In genomic region chr17:27626681-27627080, GRCm38 (mm10) we compare ENCODE assay signal across 13 mouse cellular contexts. TPM values are rescaled to one million over a fixed set of nuclear protein-coding genes. Genes with fewer than 3 reads are reported as not detected.
DNase-seq lines count a peak whose midpoint lies in the region; ATAC-seq and TF ChIP-seq lines count a peak whose summit lies in the region.
"Had no signal": no experiment of that assay in that cellular context is flagged by ENCODE, and none has a peak within 500 bp of the region (broad histone marks: within the 10 kb centered on the region; RNA-seq: fewer than 3 reads in every experiment).

No protein-coding gene starts in this region.

- TF ChIP-seq POLR2A in heart, adult 2 months (IDR thresholded peaks at IDR 0.05; ENCODE audit: insufficient read depth, low read depth, low read length) = no peak

- H3K36me3 ChIP-seq in heart, embryonic 15.5 days = peaks cover 18% of the 10 kb centered on the region
- H3K36me3 ChIP-seq in heart, adult 2 months (ENCODE audit: control insufficient read depth, insufficient read depth, low read length) = no peaks in the 10 kb centered on the region
- H3K36me3 ChIP-seq in hindbrain, embryonic 12.5 days = peaks cover 22% of the 10 kb centered on the region
- peaks cover 23% of the 10 kb centered on the region for H3K36me3 ChIP-seq in neural tube, embryonic 12.5 days

- DNase-seq in heart, adult 2 months = no peak
- peak; percentile 86 for DNase-seq in brain, adult 2 months (ENCODE audit: low read depth, low spot score)
- DNase-seq in adrenal gland, postnatal 25 days = no peak
- no peak for DNase-seq in thymus, postnatal 0 days (ENCODE audit: low spot score)
- no peak for DNase-seq in cerebellum, postnatal 4 days (ENCODE audit: low spot score in 2 of 2)

- H3K9me3 ChIP-seq in heart, embryonic 15.5 days (replicated peaks) = no peaks in the 10 kb centered on the region
- no peaks in the 10 kb centered on the region for H3K9me3 ChIP-seq in hindbrain, embryonic 12.5 days (replicated peaks)
- H3K9me3 ChIP-seq in neural tube, embryonic 12.5 days = no peaks in the 10 kb centered on the region
- H3K9me3 ChIP-seq: embryonic facial prominence, embryonic 12.5 days had no signal

- intact Hi-C loops in heart, adult 2 months (cut with DNase I) = no loop called here

- no peak for TF ChIP-seq CTCF in heart, adult 2 months (IDR thresholded peaks at IDR 0.05)

- no peak overlapping the region for H3K9ac ChIP-seq in heart, embryonic 15.5 days
- H3K9ac ChIP-seq in heart, adult 2 months (ENCODE audit: low read depth, low read length) = no peak overlapping the region
- no peak overlapping the region for H3K9ac ChIP-seq in hindbrain, embryonic 12.5 days
- no peak overlapping the region for H3K9ac ChIP-seq in neural tube, embryonic 12.5 days
- H3K9ac ChIP-seq: embryonic facial prominence, embryonic 12.5 days had no signal

- peak overlapping the region; percentile 54; the same call in 1 of the 2 replicates for H3K27ac ChIP-seq in heart, embryonic 15.5 days
- H3K27ac ChIP-seq in heart, adult 2 months = no peak overlapping the region
- peak overlapping the region; percentile 57; the same call in 1 of the 2 replicates for H3K27ac ChIP-seq in hindbrain, embryonic 12.5 days
- no peak overlapping the region for H3K27ac ChIP-seq in neural tube, embryonic 12.5 days
- H3K27ac ChIP-seq: embryonic facial prominence, embryonic 12.5 days; macrophage had no signal

- H3K79me2 ChIP-seq in heart, adult 2 months (replicated peaks; ENCODE audit: control insufficient read depth, insufficient read depth, low read length) = peaks cover 3% of the 10 kb centered on the region

- 28% methylated on average over 5 of the region's 5 CpGs for whole genome bisulfite sequencing in heart, embryonic 15.5 days
- WGBS in heart, adult 2 months = 43% methylated on average over 5 of the region's 5 CpGs
- 14% methylated on average over 5 of the region's 5 CpGs for WGBS in hindbrain, embryonic 12.5 days
- 17% methylated on average over 5 of the region's 5 CpGs for WGBS in neural tube, embryonic 12.5 days

- TF ChIP-seq EP300 in heart, adult 2 months (IDR thresholded peaks at IDR 0.05; ENCODE audit: insufficient read depth, low read depth, low read length) = no peak

- H3K27me3 ChIP-seq in heart, embryonic 15.5 days = no peaks in the 10 kb centered on the region
- H3K27me3 ChIP-seq in heart, adult 2 months (ENCODE audit: control insufficient read depth, insufficient read depth, low read length) = no peaks in the 10 kb centered on the region
- no peaks in the 10 kb centered on the region for H3K27me3 ChIP-seq in hindbrain, embryonic 12.5 days
- no peaks in the 10 kb centered on the region for H3K27me3 ChIP-seq in neural tube, embryonic 12.5 days (replicated peaks)
- H3K27me3 ChIP-seq: embryonic facial prominence, embryonic 12.5 days had no signal

- no peak overlapping the region for H3K4me2 ChIP-seq in heart, embryonic 15.5 days
- no peak overlapping the region for H3K4me2 ChIP-seq in hindbrain, embryonic 12.5 days (replicated peaks)
- 0 out of 2 replicates have a peak overlapping the region, but pooled peaks have one; percentile 14 for H3K4me2 ChIP-seq in neural tube, embryonic 12.5 days (replicated peaks)
- H3K4me2 ChIP-seq: embryonic facial prominence, embryonic 12.5 days had no signal

- no peak for ATAC-seq in heart, embryonic 15.5 days (replicated peaks; ENCODE audit: insufficient number of reproducible peaks, insufficient read depth, low FRiP score, low read depth)
- ATAC-seq in hindbrain, embryonic 12.5 days (ENCODE audit: low FRiP score) = peak; percentile 41
- no peak for ATAC-seq in neural tube, embryonic 12.5 days (ENCODE audit: low FRiP score, low read depth)

- H3K4me3 ChIP-seq in heart, embryonic 15.5 days = no peak overlapping the region
- H3K4me3 ChIP-seq in heart, adult 2 months = no peak overlapping the region
- H3K4me3 ChIP-seq in hindbrain, embryonic 12.5 days = no peak overlapping the region
- H3K4me3 ChIP-seq in neural tube, embryonic 12.5 days = no peak overlapping the region
- H3K4me3 ChIP-seq: embryonic facial prominence, embryonic 12.5 days had no signal

- peaks cover 19% of the 10 kb centered on the region for H3K4me1 ChIP-seq in heart, embryonic 15.5 days (replicated peaks)
- H3K4me1 ChIP-seq in heart, adult 2 months (ENCODE audit: control insufficient read depth, insufficient read depth, low read length) = peaks cover 3% of the 10 kb centered on the region
- H3K4me1 ChIP-seq in hindbrain, embryonic 12.5 days = peaks cover 12% of the 10 kb centered on the region
- peaks cover 12% of the 10 kb centered on the region; the same call in 1 of the 2 replicates for H3K4me1 ChIP-seq in neural tube, embryonic 12.5 days

RNA-seq across cellular contexts. Expression of gene Nudt3, which starts 3.4 kb away (rescaled TPM):
- 132 and 145 TPM in 2 replicates for polyA plus RNA-seq in heart, embryonic 15.5 days (2015; fragmentation: Nextera tagmentation; extraction: Ambion mirVana)
- 100 to 1,000 TPM; 330 to 346 TPM for total RNA-seq in heart, adult 2 months (2021)
- polyA plus RNA-seq in heart, adult 2 months (2012; rRNA removed) = 143 and 189 TPM in 2 replicates
- 199 and 204 TPM in 2 replicates for polyA plus RNA-seq in hindbrain, embryonic 12.5 days (2016; fragmentation: Nextera tagmentation; extraction: Ambion mirVana)
- 213 and 227 TPM in 2 replicates for polyA plus RNA-seq in neural tube, embryonic 12.5 days (2016; fragmentation: Nextera tagmentation; extraction: Ambion mirVana)
- total RNA-seq in adrenal gland, postnatal 25 days (2021) = 194 and 219 TPM in 2 replicates
- 80.5 and 87.8 TPM in 2 replicates for polyA plus RNA-seq in thymus, postnatal 0 days (2015; fragmentation: Nextera tagmentation; extraction: Ambion mirVana)

RNA-seq across cellular contexts. Expression of gene RPS10-NUDT3, which starts 8.3 kb away (rescaled TPM):
- not detected in 2 replicates for polyA plus RNA-seq in heart, embryonic 15.5 days (2015; fragmentation: Nextera tagmentation; extraction: Ambion mirVana)
- total RNA-seq in heart, adult 2 months (2021) = not detected
- not detected in 2 replicates for polyA plus RNA-seq in heart, adult 2 months (2012; rRNA removed)
- not detected in 2 replicates for polyA plus RNA-seq in hindbrain, embryonic 12.5 days (2016; fragmentation: Nextera tagmentation; extraction: Ambion mirVana)
- not detected in 2 replicates for polyA plus RNA-seq in neural tube, embryonic 12.5 days (2016; fragmentation: Nextera tagmentation; extraction: Ambion mirVana)
- total RNA-seq in adrenal gland, postnatal 25 days (2021) = not detected in 2 replicates
- not detected in 2 replicates for polyA plus RNA-seq in thymus, postnatal 0 days (2015; fragmentation: Nextera tagmentation; extraction: Ambion mirVana)
- total RNA-seq: liver, adult 2 months had no signal
- polyA plus RNA-seq: embryonic facial prominence, embryonic 12.5 days; heart, embryonic 14.5 days; kidney, adult 2 months; liver, adult 2 months; macrophage had no signal

RNA-seq across cellular contexts. Expression of gene Rps10, which starts 9.8 kb away (rescaled TPM):
- polyA plus RNA-seq in heart, embryonic 15.5 days (2015; fragmentation: Nextera tagmentation; extraction: Ambion mirVana) = 506 and 536 TPM in 2 replicates
- total RNA-seq in heart, adult 2 months (2021) = 100 to 1,000 TPM; 529 to 604 TPM
- polyA plus RNA-seq in heart, adult 2 months (2012; rRNA removed) = 448 and 482 TPM in 2 replicates
- polyA plus RNA-seq in hindbrain, embryonic 12.5 days (2016; fragmentation: Nextera tagmentation; extraction: Ambion mirVana) = 618 and 712 TPM in 2 replicates
- polyA plus RNA-seq in neural tube, embryonic 12.5 days (2016; fragmentation: Nextera tagmentation; extraction: Ambion mirVana) = 639 and 684 TPM in 2 replicates
- 894 and 1,002 TPM in 2 replicates for total RNA-seq in adrenal gland, postnatal 25 days (2021)
- polyA plus RNA-seq in thymus, postnatal 0 days (2015; fragmentation: Nextera tagmentation; extraction: Ambion mirVana) = 1,579 and 1,606 TPM in 2 replicates

RNA-seq across cellular contexts. Expression of gene Pacsin1, which starts 28.6 kb away (rescaled TPM):
- polyA plus RNA-seq in heart, embryonic 15.5 days (2015; fragmentation: Nextera tagmentation; extraction: Ambion mirVana) = 0.54 and 0.82 TPM in 2 replicates
- total RNA-seq in heart, adult 2 months (2021) = under 1 TPM; 0.44 to 0.45 TPM
- 0.29 and 0.61 TPM in 2 replicates for polyA plus RNA-seq in heart, adult 2 months (2012; rRNA removed)
- 11.0 and 13.4 TPM in 2 replicates for polyA plus RNA-seq in hindbrain, embryonic 12.5 days (2016; fragmentation: Nextera tagmentation; extraction: Ambion mirVana)
- polyA plus RNA-seq in neural tube, embryonic 12.5 days (2016; fragmentation: Nextera tagmentation; extraction: Ambion mirVana) = 11.6 and 13.4 TPM in 2 replicates
- 3.9 TPM in 2 replicates for total RNA-seq in adrenal gland, postnatal 25 days (2021)
- 19.8 and 20.1 TPM in 2 replicates for polyA plus RNA-seq in thymus, postnatal 0 days (2015; fragmentation: Nextera tagmentation; extraction: Ambion mirVana)
- total RNA-seq: liver, adult 2 months had no signal

Comparison
In these comparisons a context has a peak if more than half of its experiments do, and no peak if none do; other contexts are left out.
1. H3K27ac ChIP-seq: peak in heart, embryonic 15.5 days (single experiment) and hindbrain, embryonic 12.5 days (single experiment); none in heart, adult 2 months (single experiment) and neural tube, embryonic 12.5 days (single experiment).